Mouse (Mus musculus): Measurements from ENCODE around the gene Pfdn5. TPM values are rescaled to one million over a fixed set of nuclear protein-coding genes. Genes with fewer than 3 reads are reported as not detected.
"Not testable (repeated sequence)": the region's sequence is repeated elsewhere in the genome, so short reads cannot be mapped to it uniquely, and the experiment has no call there.

Gene Pfdn5
- polyA plus RNA-seq, 1 experiment from 2014 or later, result 168 TPM

GRCm38 (mm10) chr15:102302542-102302941 lies 23.4 kb upstream of the Pfdn5 start:
- no peak overlapping the region for H3K9ac ChIP-seq
- peaks cover 96% of the 10 kb centered on the region for H3K36me3 ChIP-seq
- H3K4me3 ChIP-seq, result no peak overlapping the region
- no peak overlapping the region for H3K4me2 ChIP-seq
- peaks cover 25% of the 10 kb centered on the region for H3K4me1 ChIP-seq
- WGBS (ENCODE audit: insufficient replicate concordance), result 86% methylated on average over 6 of the region's 6 CpGs
- ATAC-seq, result no peak
- no peaks in the 10 kb centered on the region for H3K9me3 ChIP-seq (replicated peaks)
- H3K27ac ChIP-seq, result no peak overlapping the region
- no peaks in the 10 kb centered on the region for H3K27me3 ChIP-seq (replicated peaks)

- no peaks in the 10 kb centered on the region for H3K9me3 ChIP-seq (replicated peaks)
These were observed 17.2 kb upstream of the Pfdn5 start for GRCm38 (mm10) chr15:102308717-102309116.

GRCm38 (mm10) chr15:102310074-102310845 lies 15.7 kb upstream of the Pfdn5 start:
- Histone ChIP-seq H3K27ac (no peak overlapping the region), H3K27me3 (replicated peaks) (no peaks in the 10 kb centered on the region), H3K36me3 (peaks cover 98% of the 10 kb centered on the region), H3K4me1 (peaks cover 3% of the 10 kb centered on the region; the same call in 1 of the 2 replicates), H3K9me3 (replicated peaks) (no peaks in the 10 kb centered on the region), H3K4me3 (no peak overlapping the region), H3K4me2 (no peak overlapping the region), H3K9ac (no peak overlapping the region)
- no peak for ATAC-seq
- 85% methylated on average over 10 of the region's 10 CpGs for WGBS (ENCODE audit: insufficient replicate concordance)

More at GRCm38 (mm10) chr15:102308717-102309116, 17.2 kb upstream of the Pfdn5 start:
- Histone ChIP-seq H3K4me2 (no peak overlapping the region), H3K27ac (no peak overlapping the region), H3K4me1 (peaks cover 3% of the 10 kb centered on the region; the same call in 1 of the 2 replicates), H3K9ac (no peak overlapping the region), H3K36me3 (peaks cover 98% of the 10 kb centered on the region), H3K4me3 (no peak overlapping the region), H3K27me3 (replicated peaks) (no peaks in the 10 kb centered on the region)
- ATAC-seq, result no peak
- 87% methylated on average over 9 of the region's 9 CpGs for WGBS (ENCODE audit: insufficient replicate concordance)

- H3K9me3 ChIP-seq (replicated peaks), result no peaks in the 10 kb centered on the region
- peaks cover 98% of the 10 kb centered on the region for H3K36me3 ChIP-seq
- H3K4me2 ChIP-seq, result no peak overlapping the region
These were observed 14.4 kb upstream of the Pfdn5 start for GRCm38 (mm10) chr15:102311489-102311888.

GRCm38 (mm10) chr15:102315292-102315691 lies 10.6 kb upstream of the Pfdn5 start:
- no peaks in the 10 kb centered on the region for H3K4me1 ChIP-seq

More at GRCm38 (mm10) chr15:102311489-102311888, 14.4 kb upstream of the Pfdn5 start:
- Histone ChIP-seq H3K27me3 (replicated peaks) (no peaks in the 10 kb centered on the region), H3K4me1 (no peaks in the 10 kb centered on the region), H3K4me3 (no peak overlapping the region), H3K27ac (no peak overlapping the region), H3K9ac (no peak overlapping the region)
- ATAC-seq, result no peak

GRCm38 (mm10) chr15:102316263-102316662 lies 9.7 kb upstream of the Pfdn5 start:
- no peak overlapping the region for H3K27ac ChIP-seq
- no peak overlapping the region for H3K4me3 ChIP-seq
- H3K27me3 ChIP-seq (replicated peaks), result no peaks in the 10 kb centered on the region
- WGBS (ENCODE audit: insufficient replicate concordance), result 79% methylated on average over 6 of the region's 6 CpGs
- H3K36me3 ChIP-seq, result peaks cover 98% of the 10 kb centered on the region
- no peak overlapping the region for H3K9ac ChIP-seq
- no peak overlapping the region for H3K4me2 ChIP-seq
- ATAC-seq, result no peak
- no peaks in the 10 kb centered on the region for H3K4me1 ChIP-seq
- H3K9me3 ChIP-seq (replicated peaks), result no peaks in the 10 kb centered on the region

More at GRCm38 (mm10) chr15:102315292-102315691, 10.6 kb upstream of the Pfdn5 start:
- WGBS (ENCODE audit: insufficient replicate concordance), result 90% methylated on average over 8 of the region's 8 CpGs
- H3K4me3 ChIP-seq, result no peak overlapping the region
- no peak overlapping the region for H3K27ac ChIP-seq
- H3K36me3 ChIP-seq, result peaks cover 98% of the 10 kb centered on the region
- no peak for ATAC-seq
- no peaks in the 10 kb centered on the region for H3K9me3 ChIP-seq (replicated peaks)
- H3K4me2 ChIP-seq, result no peak overlapping the region
- H3K27me3 ChIP-seq (replicated peaks), result no peaks in the 10 kb centered on the region
- H3K9ac ChIP-seq, result no peak overlapping the region

- peak overlapping the region; percentile 49; the same call in 1 of the 2 replicates for H3K27ac ChIP-seq
- H3K9me3 ChIP-seq (replicated peaks), result no peaks in the 10 kb centered on the region
- H3K4me1 ChIP-seq, result peaks cover 18% of the 10 kb centered on the region
- H3K4me2 ChIP-seq, result peak overlapping the region; percentile 73
- peaks cover 68% of the 10 kb centered on the region for H3K36me3 ChIP-seq
- no peaks in the 10 kb centered on the region for H3K27me3 ChIP-seq (replicated peaks)
- H3K4me3 ChIP-seq, result peak overlapping the region; percentile 75
- no peak overlapping the region for H3K9ac ChIP-seq
- no peak for ATAC-seq
- 72% methylated on average over 12 of the region's 12 CpGs for WGBS (ENCODE audit: insufficient replicate concordance)
These were observed 1.1 kb upstream of the Pfdn5 start for GRCm38 (mm10) chr15:102324654-102325473.

- Histone ChIP-seq H3K36me3 (peaks cover 57% of the 10 kb centered on the region), H3K4me1 (peaks cover 27% of the 10 kb centered on the region), H3K27ac (no peak overlapping the region), H3K4me2 (peak overlapping the region; percentile 73), H3K9ac (peak overlapping the region; percentile 78), H3K4me3 (peak overlapping the region; percentile 75), H3K27me3 (replicated peaks) (no peaks in the 10 kb centered on the region), H3K9me3 (replicated peaks) (no peaks in the 10 kb centered on the region)
- 50% methylated on average over 8 of the region's 8 CpGs for WGBS (ENCODE audit: insufficient replicate concordance)
- ATAC-seq, result no peak
These were observed 976 bp downstream of the Pfdn5 start for GRCm38 (mm10) chr15:102326892-102327291.

GRCm38 (mm10) chr15:102331610-102332015 lies 5.7 kb downstream of the Pfdn5 start, which contains the start of gene Myg1:
Myg1 (plus strand) TSS chr15:102331709.
- WGBS (ENCODE audit: insufficient replicate concordance), result 1% methylated on average over 30 of the region's 30 CpGs
- no peaks in the 10 kb centered on the region for H3K9me3 ChIP-seq (replicated peaks)
- H3K4me2 ChIP-seq, result peak within 1 kb of the TSS; percentile 87
- no peaks in the 10 kb centered on the region for H3K27me3 ChIP-seq (replicated peaks)
- peak within 1 kb of the TSS; percentile 78 for H3K9ac ChIP-seq
- peak within 1 kb of the TSS; percentile 76 for H3K27ac ChIP-seq
- peak within 1 kb of the TSS; percentile 76 for H3K4me3 ChIP-seq
- peaks cover 35% of the 10 kb centered on the region for H3K4me1 ChIP-seq
- H3K36me3 ChIP-seq, result peaks cover 68% of the 10 kb centered on the region
- ATAC-seq, result peak; percentile 89

GRCm38 (mm10) chr15:102335254-102335653 lies 9.3 kb downstream of the Pfdn5 start:
- Histone ChIP-seq H3K4me3 (no peak overlapping the region), H3K36me3 (peaks cover 80% of the 10 kb centered on the region), H3K4me2 (no peak overlapping the region), H3K27ac (no peak overlapping the region), H3K9ac (no peak overlapping the region), H3K4me1 (peaks cover 26% of the 10 kb centered on the region), H3K9me3 (replicated peaks) (no peaks in the 10 kb centered on the region), H3K27me3 (replicated peaks) (no peaks in the 10 kb centered on the region)
- WGBS (ENCODE audit: insufficient replicate concordance), result 77% methylated on average over 8 of the region's 8 CpGs
- no peak for ATAC-seq

- H3K27me3 ChIP-seq (replicated peaks); ATAC-seq; H3K9me3 ChIP-seq (replicated peaks); H3K4me2 ChIP-seq; H3K9ac ChIP-seq; H3K4me3 ChIP-seq; H3K27ac ChIP-seq: not testable (repeated sequence)
- 85% methylated on average over 5 of the region's 5 CpGs for WGBS (ENCODE audit: insufficient replicate concordance)
- peaks cover 23% of the 10 kb centered on the region for H3K4me1 ChIP-seq
- peaks cover 78% of the 10 kb centered on the region for H3K36me3 ChIP-seq
These were observed 10.0 kb downstream of the Pfdn5 start for GRCm38 (mm10) chr15:102335925-102336324.

GRCm38 (mm10) chr15:102336946-102337345 lies 11.0 kb downstream of the Pfdn5 start:
- WGBS (ENCODE audit: insufficient replicate concordance), result 75% methylated on average over 4 of the region's 4 CpGs
- Histone ChIP-seq H3K4me2 (no peak overlapping the region), H3K4me3 (no peak overlapping the region), H3K9ac (no peak overlapping the region), H3K27me3 (replicated peaks) (no peaks in the 10 kb centered on the region), H3K4me1 (peaks cover 17% of the 10 kb centered on the region), H3K9me3 (replicated peaks) (no peaks in the 10 kb centered on the region), H3K27ac (no peak overlapping the region), H3K36me3 (peaks cover 86% of the 10 kb centered on the region)
- ATAC-seq, result no peak

Measured in liver, embryonic 12.5 days (tissue).